Mouse (Mus musculus): ENCODE data around the gene Rfpl4b. TPM values are rescaled to one million over a fixed set of nuclear protein-coding genes. Genes with fewer than 3 reads are reported as not detected.
"Not testable (repeated sequence)": the region's sequence is repeated elsewhere in the genome, so short reads cannot be mapped to it uniquely, and the experiment has no call there.

The Rfpl4b gene
- not detected in 2 replicates for polyA plus RNA-seq (2014; fragmentation: Nextera tagmentation; extraction: Ambion mirVana)

- Histone ChIP-seq H3K9ac (ENCODE audit: low read length) (no peak within 1 kb of the TSS), H3K9me3 (ENCODE audit: control insufficient read depth, low read length) (no peaks in the 10 kb centered on the region), H3K36me3 (ENCODE audit: control insufficient read depth, insufficient read depth, low read length) (no peaks in the 10 kb centered on the region), H3K4me3 (ENCODE audit: control insufficient read depth in 1 of 2, insufficient read depth in 1 of 2, low read depth in 1 of 2, low read length in 2 of 2) (no peak within 1 kb of the TSS), H3K4me1 (ENCODE audit: control insufficient read depth in 2 of 2, insufficient read depth in 2 of 2, low read length in 2 of 2) (no peaks in the 10 kb centered on the region), H3K27ac (replicated peaks in 1 of 2; ENCODE audit: control insufficient read depth in 1 of 2, insufficient read depth in 1 of 2, low read depth in 2 of 2, low read length in 2 of 2) (no peak within 1 kb of the TSS), H3K27me3 (ENCODE audit: control insufficient read depth, insufficient read depth, low read length) (no peaks in the 10 kb centered on the region), H3K4me2 (ENCODE audit: low read length) (no peak within 1 kb of the TSS)
- ATAC-seq (ENCODE audit: insufficient number of reproducible peaks, insufficient read depth, low FRiP score, low read depth), result no peak
- WGBS, result 81% methylated on average over 3 of the region's 3 CpGs
Measured at GRCm38 (mm10) chr10:38821679-38822078, at the start of gene Rfpl4b. Rfpl4b (minus strand) TSS chr10:38821779.

DNA sequence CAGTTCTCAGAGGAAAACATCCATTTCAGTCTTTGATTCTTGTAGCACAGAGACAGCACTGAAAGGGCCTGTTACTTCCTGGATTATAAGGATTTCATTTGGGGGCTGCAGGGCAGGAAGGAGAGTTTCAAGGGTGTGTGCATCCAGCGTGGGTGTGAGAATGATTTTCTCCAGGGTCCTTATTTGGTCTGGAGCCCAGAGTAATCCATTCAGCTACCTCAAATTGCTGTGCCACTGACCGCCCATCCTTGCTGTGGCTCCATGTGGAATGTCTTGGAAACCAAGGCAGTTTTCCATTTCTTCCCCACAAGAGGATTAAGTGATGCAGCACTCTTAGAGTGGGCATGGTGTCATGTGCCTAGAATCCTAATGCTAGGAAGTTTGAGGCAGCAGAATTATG is 33.6 kb upstream of the Rfpl4b start:
- Histone ChIP-seq H3K27ac (replicated peaks in 1 of 2; ENCODE audit: control insufficient read depth in 1 of 2, insufficient read depth in 1 of 2, low read depth in 2 of 2, low read length in 2 of 2) (no peak overlapping the region), H3K4me1 (ENCODE audit: control insufficient read depth in 2 of 2, insufficient read depth in 2 of 2, low read length in 2 of 2) (no peaks in the 10 kb centered on the region), H3K4me3 (ENCODE audit: control insufficient read depth in 1 of 2, insufficient read depth in 1 of 2, low read depth in 1 of 2, low read length in 2 of 2) (no peak overlapping the region), H3K9ac (ENCODE audit: low read length) (no peak overlapping the region), H3K4me2 (ENCODE audit: low read length) (no peak overlapping the region), H3K27me3 (ENCODE audit: control insufficient read depth, insufficient read depth, low read length) (no peaks in the 10 kb centered on the region), H3K9me3 (ENCODE audit: control insufficient read depth, low read length) (no peaks in the 10 kb centered on the region), H3K36me3 (ENCODE audit: control insufficient read depth, insufficient read depth, low read length) (no peaks in the 10 kb centered on the region)
- ATAC-seq (ENCODE audit: insufficient number of reproducible peaks, insufficient read depth, low FRiP score, low read depth), result no peak
- 45% methylated on average over 2 of the region's 2 CpGs for WGBS

GRCm38 (mm10) chr10:38850006-38850405 is 28.4 kb upstream of the Rfpl4b start:
- H3K4me3 ChIP-seq (ENCODE audit: control insufficient read depth in 1 of 2, insufficient read depth in 1 of 2, low read depth in 1 of 2, low read length in 2 of 2), result not testable (repeated sequence)

DNA sequence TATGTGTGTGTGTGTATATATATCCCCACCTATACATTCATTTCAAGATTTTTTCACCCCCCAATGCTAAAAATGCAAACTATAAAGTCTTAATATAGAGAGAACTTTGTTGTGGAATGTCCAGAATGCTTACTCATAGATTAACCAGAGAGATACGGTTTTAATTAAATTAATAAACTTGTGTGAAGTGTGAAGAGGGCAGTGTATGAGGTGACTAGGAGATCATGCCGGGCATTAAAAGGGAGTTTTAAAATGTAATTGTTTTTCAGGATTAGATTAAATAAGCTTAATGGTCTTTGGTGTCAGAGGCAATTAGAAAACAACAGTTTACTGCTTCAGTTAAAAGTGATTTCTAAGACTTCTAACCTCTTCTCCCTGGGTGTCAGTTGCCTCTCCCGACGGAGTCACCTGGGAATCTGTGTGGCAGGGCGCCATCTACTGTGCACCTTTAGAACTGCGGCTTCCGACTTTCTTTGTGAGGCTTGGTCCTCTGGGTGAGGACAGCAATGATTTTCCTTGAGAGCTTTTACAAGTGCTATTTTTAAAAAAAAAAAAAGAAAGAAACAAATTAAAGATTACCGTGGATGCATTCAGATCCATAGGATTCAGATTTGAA is 27.4 kb upstream of the Rfpl4b start:
- no peak overlapping the region for H3K4me3 ChIP-seq (ENCODE audit: control insufficient read depth in 1 of 2, insufficient read depth in 1 of 2, low read depth in 1 of 2, low read length in 2 of 2)
- no peaks in the 10 kb centered on the region for H3K4me1 ChIP-seq (ENCODE audit: control insufficient read depth in 2 of 2, insufficient read depth in 2 of 2, low read length in 2 of 2)
- 23% methylated on average over 8 of the region's 8 CpGs for WGBS
- no peak overlapping the region for H3K9ac ChIP-seq (ENCODE audit: low read length)
- no peaks in the 10 kb centered on the region for H3K27me3 ChIP-seq (ENCODE audit: control insufficient read depth, insufficient read depth, low read length)
- H3K9me3 ChIP-seq (ENCODE audit: control insufficient read depth, low read length), result no peaks in the 10 kb centered on the region
- H3K36me3 ChIP-seq (ENCODE audit: control insufficient read depth, insufficient read depth, low read length), result no peaks in the 10 kb centered on the region
- no peak overlapping the region for H3K4me2 ChIP-seq (ENCODE audit: low read length)
- ATAC-seq (ENCODE audit: insufficient number of reproducible peaks, insufficient read depth, low FRiP score, low read depth), result no peak
- no peak overlapping the region for H3K27ac ChIP-seq (replicated peaks in 1 of 2; ENCODE audit: control insufficient read depth in 1 of 2, insufficient read depth in 1 of 2, low read depth in 2 of 2, low read length in 2 of 2)

More at GRCm38 (mm10) chr10:38850006-38850405, 28.4 kb upstream of the Rfpl4b start:
- not testable (repeated sequence) for H3K9me3 ChIP-seq (ENCODE audit: control insufficient read depth, low read length); H3K4me2 ChIP-seq (ENCODE audit: low read length); H3K27me3 ChIP-seq (ENCODE audit: control insufficient read depth, insufficient read depth, low read length); H3K27ac ChIP-seq (replicated peaks in 1 of 2; ENCODE audit: control insufficient read depth in 1 of 2, insufficient read depth in 1 of 2, low read depth in 2 of 2, low read length in 2 of 2); H3K9ac ChIP-seq (ENCODE audit: low read length); H3K36me3 ChIP-seq (ENCODE audit: control insufficient read depth, insufficient read depth, low read length); ATAC-seq (ENCODE audit: insufficient number of reproducible peaks, insufficient read depth, low FRiP score, low read depth); H3K4me1 ChIP-seq (ENCODE audit: control insufficient read depth in 2 of 2, insufficient read depth in 2 of 2, low read length in 2 of 2)
- WGBS, result 35% methylated on average over 5 of the region's 5 CpGs

GRCm38 (mm10) chr10:38848231-38848630 is 26.7 kb upstream of the Rfpl4b start:
- Histone ChIP-seq H3K27ac (replicated peaks in 1 of 2; ENCODE audit: control insufficient read depth in 1 of 2, insufficient read depth in 1 of 2, low read depth in 2 of 2, low read length in 2 of 2) (no peak overlapping the region), H3K9me3 (ENCODE audit: control insufficient read depth, low read length) (no peaks in the 10 kb centered on the region), H3K4me3 (ENCODE audit: control insufficient read depth in 1 of 2, insufficient read depth in 1 of 2, low read depth in 1 of 2, low read length in 2 of 2) (no peak overlapping the region), H3K4me1 (ENCODE audit: control insufficient read depth in 2 of 2, insufficient read depth in 2 of 2, low read length in 2 of 2) (no peaks in the 10 kb centered on the region), H3K4me2 (ENCODE audit: low read length) (no peak overlapping the region), H3K9ac (ENCODE audit: low read length) (no peak overlapping the region), H3K36me3 (ENCODE audit: control insufficient read depth, insufficient read depth, low read length) (no peaks in the 10 kb centered on the region), H3K27me3 (ENCODE audit: control insufficient read depth, insufficient read depth, low read length) (no peaks in the 10 kb centered on the region)
- WGBS, result 78% methylated on average over 4 of the region's 4 CpGs
- no peak for ATAC-seq (ENCODE audit: insufficient number of reproducible peaks, insufficient read depth, low FRiP score, low read depth)

GRCm38 (mm10) chr10:38823741-38824140 is 2.2 kb upstream of the Rfpl4b start:
- no peak for ATAC-seq (ENCODE audit: insufficient number of reproducible peaks, insufficient read depth, low FRiP score, low read depth)
- no peaks in the 10 kb centered on the region for H3K27me3 ChIP-seq (ENCODE audit: control insufficient read depth, insufficient read depth, low read length)
- H3K4me1 ChIP-seq (ENCODE audit: control insufficient read depth in 2 of 2, insufficient read depth in 2 of 2, low read length in 2 of 2), result no peaks in the 10 kb centered on the region
- H3K36me3 ChIP-seq (ENCODE audit: control insufficient read depth, insufficient read depth, low read length), result no peaks in the 10 kb centered on the region
- H3K4me3 ChIP-seq (ENCODE audit: control insufficient read depth in 1 of 2, insufficient read depth in 1 of 2, low read depth in 1 of 2, low read length in 2 of 2), result no peak overlapping the region
- no peaks in the 10 kb centered on the region for H3K9me3 ChIP-seq (ENCODE audit: control insufficient read depth, low read length)
- H3K27ac ChIP-seq (replicated peaks in 1 of 2; ENCODE audit: control insufficient read depth in 1 of 2, insufficient read depth in 1 of 2, low read depth in 2 of 2, low read length in 2 of 2), result no peak overlapping the region
- H3K4me2 ChIP-seq (ENCODE audit: low read length), result no peak overlapping the region
- WGBS, result 38% methylated on average over 1 of the region's 1 CpGs
- H3K9ac ChIP-seq (ENCODE audit: low read length), result no peak overlapping the region

DNA sequence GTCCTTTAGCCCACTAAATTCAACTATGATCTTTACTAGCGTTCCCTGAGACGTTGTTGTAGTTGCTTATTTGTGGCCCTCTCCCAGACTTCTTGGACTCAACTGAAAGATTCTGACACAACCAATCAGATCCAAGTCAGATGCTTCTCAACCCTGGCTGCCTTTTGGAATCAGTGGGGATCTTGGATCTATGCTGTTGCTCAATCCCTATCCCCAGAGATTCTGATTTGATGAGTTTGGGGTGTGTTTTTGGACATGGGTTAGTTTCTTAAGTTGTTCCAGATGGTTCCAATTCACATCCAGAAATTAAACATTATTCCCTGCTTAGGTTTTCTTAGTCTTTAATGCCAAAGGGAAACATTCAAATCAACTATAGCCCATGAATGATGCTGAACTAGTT is 15.5 kb downstream of the Rfpl4b start:
- no peaks in the 10 kb centered on the region for H3K9me3 ChIP-seq (ENCODE audit: control insufficient read depth, low read length)
- H3K9ac ChIP-seq (ENCODE audit: low read length), result no peak overlapping the region
- H3K4me2 ChIP-seq (ENCODE audit: low read length), result no peak overlapping the region
- WGBS, result 81% methylated on average over 2 of the region's 2 CpGs
- H3K27me3 ChIP-seq (ENCODE audit: control insufficient read depth, insufficient read depth, low read length), result no peaks in the 10 kb centered on the region
- H3K27ac ChIP-seq (replicated peaks in 1 of 2; ENCODE audit: control insufficient read depth in 1 of 2, insufficient read depth in 1 of 2, low read depth in 2 of 2, low read length in 2 of 2), result no peak overlapping the region
- no peaks in the 10 kb centered on the region for H3K4me1 ChIP-seq (ENCODE audit: control insufficient read depth in 2 of 2, insufficient read depth in 2 of 2, low read length in 2 of 2)
- H3K4me3 ChIP-seq (ENCODE audit: control insufficient read depth in 1 of 2, insufficient read depth in 1 of 2, low read depth in 1 of 2, low read length in 2 of 2), result no peak overlapping the region
- H3K36me3 ChIP-seq (ENCODE audit: control insufficient read depth, insufficient read depth, low read length), result no peaks in the 10 kb centered on the region
- ATAC-seq (ENCODE audit: insufficient number of reproducible peaks, insufficient read depth, low FRiP score, low read depth), result no peak

- no peaks in the 10 kb centered on the region for H3K9me3 ChIP-seq (ENCODE audit: control insufficient read depth, low read length)
- ATAC-seq (ENCODE audit: insufficient number of reproducible peaks, insufficient read depth, low FRiP score, low read depth), result no peak
- H3K27ac ChIP-seq (replicated peaks in 1 of 2; ENCODE audit: control insufficient read depth in 1 of 2, insufficient read depth in 1 of 2, low read depth in 2 of 2, low read length in 2 of 2), result no peak overlapping the region
- no peak overlapping the region for H3K4me3 ChIP-seq (ENCODE audit: control insufficient read depth in 1 of 2, insufficient read depth in 1 of 2, low read depth in 1 of 2, low read length in 2 of 2)
- no peaks in the 10 kb centered on the region for H3K36me3 ChIP-seq (ENCODE audit: control insufficient read depth, insufficient read depth, low read length)
- H3K4me2 ChIP-seq (ENCODE audit: low read length), result no peak overlapping the region
- WGBS, result 84% methylated on average over 8 of the region's 8 CpGs
- no peak overlapping the region for H3K9ac ChIP-seq (ENCODE audit: low read length)
- no peaks in the 10 kb centered on the region for H3K4me1 ChIP-seq (ENCODE audit: control insufficient read depth in 2 of 2, insufficient read depth in 2 of 2, low read length in 2 of 2)
- H3K27me3 ChIP-seq (ENCODE audit: control insufficient read depth, insufficient read depth, low read length), result no peaks in the 10 kb centered on the region
Measured at GRCm38 (mm10) chr10:38804047-38804446, 17.5 kb downstream of the Rfpl4b start.

Measured in heart, embryonic 14.5 days (tissue).